Mouse (Mus musculus): Measurements from ENCODE around the gene Dffb. TPM values are rescaled to one million over a fixed set of nuclear protein-coding genes. Genes with fewer than 3 reads are reported as not detected.

The Dffb gene
- polyA plus RNA-seq, 1 experiment from 2014 or later, result 6.5 TPM

DNA sequence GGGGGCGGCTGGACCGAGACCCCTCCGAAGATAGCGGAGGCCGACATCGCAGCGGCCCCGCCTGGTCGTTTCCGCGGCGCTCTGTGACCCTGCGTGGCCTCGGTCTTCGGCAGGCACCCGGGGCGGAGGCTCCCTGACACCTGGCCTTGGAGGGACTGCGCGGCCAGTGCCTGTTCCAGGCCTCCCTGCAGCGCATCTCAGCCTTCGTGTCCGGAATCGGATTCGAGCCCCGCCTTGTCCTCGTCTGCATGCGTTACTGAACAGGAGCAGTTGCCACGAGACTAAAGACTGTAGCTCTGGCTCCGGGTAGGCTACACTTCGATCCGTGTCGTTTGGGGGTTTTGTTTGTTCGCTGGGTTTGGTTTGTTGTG lies 351 bp upstream of the Dffb start:
- Histone ChIP-seq H3K4me3 (ENCODE audit: low read depth, low read length) (peak overlapping the region; percentile 92), H3K9ac (ENCODE audit: low read depth, low read length) (peak overlapping the region; percentile 93), H3K27ac (ENCODE audit: low read depth, low read length) (peak overlapping the region; percentile 73), H3K4me1 (replicated peaks; ENCODE audit: control insufficient read depth, insufficient read depth, low read length) (peaks cover 6% of the 10 kb centered on the region; the same call in 1 of the 2 replicates), H3K36me3 (ENCODE audit: control insufficient read depth, insufficient read depth) (peaks cover 24% of the 10 kb centered on the region), H3K9me3 (ENCODE audit: control insufficient read depth) (no peaks in the 10 kb centered on the region), H3K4me2 (replicated peaks; ENCODE audit: low read depth) (peak overlapping the region; percentile 90), H3K27me3 (replicated peaks; ENCODE audit: control insufficient read depth, insufficient read depth, low read length) (no peaks in the 10 kb centered on the region)
- ATAC-seq, result peak; percentile 40
- peak; percentile 7; the same call in 1 of the 2 replicates for TF ChIP-seq CTCF (IDR thresholded peaks at IDR 0.05; ENCODE audit: low read depth)
- WGBS, result under 1% methylated on average over 33 of the region's 33 CpGs

DNA sequence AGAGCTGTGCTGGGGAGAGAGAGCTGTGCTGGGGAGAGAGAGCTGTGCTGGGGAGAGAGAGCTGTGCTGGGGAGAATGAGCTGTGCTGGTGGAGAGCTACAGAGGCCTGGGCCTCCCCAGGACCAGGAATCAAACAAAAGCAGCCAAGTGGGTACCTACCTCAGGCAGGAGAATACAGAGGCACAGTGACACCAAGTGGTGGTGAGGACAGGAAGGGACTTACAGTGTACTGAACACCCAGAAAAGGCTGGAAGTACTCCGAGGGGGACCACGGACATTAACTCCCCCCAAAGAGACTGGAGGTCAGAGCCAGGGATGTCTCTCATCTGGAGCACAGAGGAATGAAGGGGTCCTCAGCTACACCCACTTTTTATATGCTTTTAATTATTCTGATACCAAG lies 6.9 kb downstream of the Dffb start:
- H3K4me2 ChIP-seq (replicated peaks; ENCODE audit: low read depth), result no peak overlapping the region
- H3K27me3 ChIP-seq (replicated peaks; ENCODE audit: control insufficient read depth, insufficient read depth, low read length), result no peaks in the 10 kb centered on the region
- no peak for ATAC-seq
- H3K4me3 ChIP-seq (ENCODE audit: low read depth, low read length), result no peak overlapping the region
- no peaks in the 10 kb centered on the region for H3K4me1 ChIP-seq (replicated peaks; ENCODE audit: control insufficient read depth, insufficient read depth, low read length)
- 84% methylated on average over 2 of the region's 2 CpGs for WGBS
- peaks cover 86% of the 10 kb centered on the region for H3K36me3 ChIP-seq (ENCODE audit: control insufficient read depth, insufficient read depth)
- no peak overlapping the region for H3K9ac ChIP-seq (ENCODE audit: low read depth, low read length)
- H3K9me3 ChIP-seq (ENCODE audit: control insufficient read depth), result no peaks in the 10 kb centered on the region
- no peak overlapping the region for H3K27ac ChIP-seq (ENCODE audit: low read depth, low read length)
- TF ChIP-seq CTCF (IDR thresholded peaks at IDR 0.05; ENCODE audit: low read depth), result peak; percentile 24; the same call in 1 of the 2 replicates

DNA sequence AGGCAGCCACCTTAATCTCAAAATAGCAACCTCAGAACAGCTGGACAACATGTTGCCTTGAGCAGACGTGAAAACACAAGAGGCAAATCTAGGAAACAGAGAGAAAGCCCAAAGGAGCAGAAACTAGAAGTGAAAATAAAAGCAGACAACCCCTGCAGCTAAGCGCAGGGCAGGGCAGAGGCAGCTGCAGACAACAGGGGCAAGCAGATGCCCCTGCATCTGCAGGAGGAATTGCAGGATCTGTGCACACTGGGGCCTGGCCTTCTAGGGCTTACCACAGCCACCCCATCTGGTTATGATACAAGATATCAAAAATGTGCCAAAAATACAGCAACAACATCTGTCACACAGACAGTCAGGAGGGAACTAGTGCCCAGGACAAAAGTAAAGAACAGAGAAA lies 7.4 kb downstream of the Dffb start:
- 82% methylated on average over 2 of the region's 2 CpGs for WGBS
- no peaks in the 10 kb centered on the region for H3K27me3 ChIP-seq (replicated peaks; ENCODE audit: control insufficient read depth, insufficient read depth, low read length)
- H3K4me1 ChIP-seq (replicated peaks; ENCODE audit: control insufficient read depth, insufficient read depth, low read length), result no peaks in the 10 kb centered on the region
- no peak overlapping the region for H3K27ac ChIP-seq (ENCODE audit: low read depth, low read length)
- H3K9ac ChIP-seq (ENCODE audit: low read depth, low read length), result no peak overlapping the region
- H3K9me3 ChIP-seq (ENCODE audit: control insufficient read depth), result no peaks in the 10 kb centered on the region
- no peak overlapping the region for H3K4me3 ChIP-seq (ENCODE audit: low read depth, low read length)
- no peak for ATAC-seq
- H3K4me2 ChIP-seq (replicated peaks; ENCODE audit: low read depth), result no peak overlapping the region
- TF ChIP-seq CTCF (IDR thresholded peaks at IDR 0.05; ENCODE audit: low read depth), result no peak
- H3K36me3 ChIP-seq (ENCODE audit: control insufficient read depth, insufficient read depth), result peaks cover 89% of the 10 kb centered on the region

DNA sequence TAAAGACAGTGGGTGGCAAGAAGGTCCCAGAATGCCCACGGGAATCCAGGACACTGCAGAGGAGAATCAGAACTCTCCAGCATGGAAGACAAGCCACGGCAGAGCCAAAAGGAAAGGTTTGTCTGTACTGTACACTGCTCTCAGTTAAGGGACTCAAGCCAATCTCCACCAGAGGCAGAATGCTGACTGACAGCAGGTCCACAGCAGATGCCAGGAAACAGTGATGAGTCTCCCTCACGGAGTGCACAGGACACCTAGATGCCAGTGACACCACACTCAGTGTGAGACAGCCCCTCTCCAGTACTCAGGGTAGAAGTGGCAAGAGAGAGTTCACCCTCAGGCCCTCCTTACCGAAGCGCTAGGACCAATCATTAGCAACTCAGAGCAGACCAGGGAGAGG lies 8.3 kb downstream of the Dffb start:
- Histone ChIP-seq H3K36me3 (ENCODE audit: control insufficient read depth, insufficient read depth) (peaks cover 92% of the 10 kb centered on the region), H3K27me3 (replicated peaks; ENCODE audit: control insufficient read depth, insufficient read depth, low read length) (no peaks in the 10 kb centered on the region), H3K4me2 (replicated peaks; ENCODE audit: low read depth) (no peak overlapping the region), H3K9me3 (ENCODE audit: control insufficient read depth) (no peaks in the 10 kb centered on the region), H3K9ac (ENCODE audit: low read depth, low read length) (no peak overlapping the region), H3K4me3 (ENCODE audit: low read depth, low read length) (no peak overlapping the region), H3K4me1 (replicated peaks; ENCODE audit: control insufficient read depth, insufficient read depth, low read length) (no peaks in the 10 kb centered on the region), H3K27ac (ENCODE audit: low read depth, low read length) (no peak overlapping the region)
- no peak for TF ChIP-seq CTCF (IDR thresholded peaks at IDR 0.05; ENCODE audit: low read depth)
- WGBS, result 89% methylated on average over 5 of the region's 5 CpGs
- no peak for ATAC-seq

DNA sequence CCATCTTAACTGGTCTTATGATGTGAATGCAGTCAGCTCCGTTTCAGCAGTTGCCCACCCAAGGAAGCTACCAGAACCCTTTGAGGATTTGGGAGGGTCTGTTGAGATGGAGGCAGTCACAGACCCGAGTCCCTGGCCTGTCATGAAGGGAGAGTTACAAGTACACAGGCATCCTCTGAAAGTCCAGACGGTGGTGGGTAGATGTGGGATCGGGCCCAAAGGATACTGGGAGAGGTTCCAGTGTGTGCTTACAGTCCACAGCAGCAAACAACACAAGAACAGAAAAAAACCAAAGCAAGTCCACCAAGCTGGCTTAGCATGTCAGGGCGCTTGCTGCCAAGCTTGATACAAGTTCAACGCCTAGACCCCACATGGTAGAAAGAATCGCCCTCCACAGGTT lies 12.3 kb downstream of the Dffb start:
- Histone ChIP-seq H3K4me1 (replicated peaks; ENCODE audit: control insufficient read depth, insufficient read depth, low read length) (no peaks in the 10 kb centered on the region), H3K9me3 (ENCODE audit: control insufficient read depth) (no peaks in the 10 kb centered on the region), H3K36me3 (ENCODE audit: control insufficient read depth, insufficient read depth) (peaks cover 77% of the 10 kb centered on the region), H3K9ac (ENCODE audit: low read depth, low read length) (no peak overlapping the region), H3K27me3 (replicated peaks; ENCODE audit: control insufficient read depth, insufficient read depth, low read length) (no peaks in the 10 kb centered on the region), H3K27ac (ENCODE audit: low read depth, low read length) (no peak overlapping the region), H3K4me3 (ENCODE audit: low read depth, low read length) (no peak overlapping the region), H3K4me2 (replicated peaks; ENCODE audit: low read depth) (no peak overlapping the region)
- ATAC-seq, result no peak
- no peak for TF ChIP-seq CTCF (IDR thresholded peaks at IDR 0.05; ENCODE audit: low read depth)
- WGBS, result 85% methylated on average over 7 of the region's 7 CpGs

DNA sequence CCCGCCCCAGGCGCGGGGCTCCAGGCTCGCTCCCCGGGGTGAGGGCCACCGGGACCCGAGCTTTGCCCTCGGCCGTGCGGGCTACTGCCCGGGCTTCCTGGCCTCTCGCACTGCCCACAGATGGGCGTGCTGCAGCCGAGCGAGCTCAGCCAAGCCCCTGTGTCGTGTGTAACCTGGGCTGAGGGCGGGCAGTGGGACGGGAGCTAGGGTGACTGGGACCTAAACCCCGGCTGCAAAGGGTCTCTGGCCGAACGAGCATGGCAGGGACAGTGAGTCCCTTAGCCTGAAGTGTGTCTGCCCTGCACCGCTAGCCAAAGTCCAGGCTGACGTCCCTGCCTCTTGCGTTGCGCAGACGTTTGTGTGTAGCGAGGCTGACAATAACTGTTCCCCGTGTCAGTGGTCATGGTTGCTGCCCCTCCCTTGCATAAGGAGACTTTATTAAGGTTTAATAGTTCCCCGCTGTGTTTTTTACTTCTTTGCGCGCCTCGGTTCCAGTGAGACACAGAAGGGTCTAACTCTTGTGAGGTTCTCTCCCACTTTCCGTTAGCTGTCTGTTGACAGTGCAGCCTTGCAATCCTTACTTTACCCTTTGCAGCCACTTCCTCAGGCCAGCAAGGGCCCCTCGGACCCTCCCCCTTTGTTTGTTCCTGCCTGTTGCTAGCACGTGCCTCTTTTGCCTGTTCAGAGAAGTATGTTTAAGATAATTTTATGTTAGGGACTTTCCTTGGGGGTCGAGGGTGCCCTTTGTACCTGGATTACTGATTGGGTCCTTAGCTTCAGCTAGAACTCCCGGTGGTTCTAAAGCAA lies 17.3 kb downstream of the Dffb start:
- peaks cover 31% of the 10 kb centered on the region for H3K36me3 ChIP-seq (ENCODE audit: control insufficient read depth, insufficient read depth)
- no peak for TF ChIP-seq CTCF (IDR thresholded peaks at IDR 0.05; ENCODE audit: low read depth)
- peak; percentile 75 for ATAC-seq
- H3K27me3 ChIP-seq (replicated peaks; ENCODE audit: control insufficient read depth, insufficient read depth, low read length), result no peaks in the 10 kb centered on the region
- H3K9me3 ChIP-seq (ENCODE audit: control insufficient read depth), result no peaks in the 10 kb centered on the region
- under 1% methylated on average over 37 of the region's 37 CpGs for WGBS
- H3K4me2 ChIP-seq (replicated peaks; ENCODE audit: low read depth), result peak overlapping the region; percentile 70
- H3K27ac ChIP-seq (ENCODE audit: low read depth, low read length), result peak overlapping the region; percentile 97
- H3K4me1 ChIP-seq (replicated peaks; ENCODE audit: control insufficient read depth, insufficient read depth, low read length), result no peaks in the 10 kb centered on the region
- H3K9ac ChIP-seq (ENCODE audit: low read depth, low read length), result peak overlapping the region; percentile 87
- H3K4me3 ChIP-seq (ENCODE audit: low read depth, low read length), result peak overlapping the region; percentile 65

Data from intestine, postnatal 0 days (tissue).